Mouse (Mus musculus) retina, embryonic 14.5 days (tissue): ENCODE measurements around the gene Jak1.

Experiments
- DNase-seq: peaks from one replicate; pipeline ENCODE4 v3.0.0-alpha.2; 2015; ENCODE audit warnings: low spot score

Jak1 gene

GRCm38 (mm10) chr4:101146891-101147655 is 118.0 kb downstream of the Jak1 start:
- DNase-seq: no peak

DNA sequence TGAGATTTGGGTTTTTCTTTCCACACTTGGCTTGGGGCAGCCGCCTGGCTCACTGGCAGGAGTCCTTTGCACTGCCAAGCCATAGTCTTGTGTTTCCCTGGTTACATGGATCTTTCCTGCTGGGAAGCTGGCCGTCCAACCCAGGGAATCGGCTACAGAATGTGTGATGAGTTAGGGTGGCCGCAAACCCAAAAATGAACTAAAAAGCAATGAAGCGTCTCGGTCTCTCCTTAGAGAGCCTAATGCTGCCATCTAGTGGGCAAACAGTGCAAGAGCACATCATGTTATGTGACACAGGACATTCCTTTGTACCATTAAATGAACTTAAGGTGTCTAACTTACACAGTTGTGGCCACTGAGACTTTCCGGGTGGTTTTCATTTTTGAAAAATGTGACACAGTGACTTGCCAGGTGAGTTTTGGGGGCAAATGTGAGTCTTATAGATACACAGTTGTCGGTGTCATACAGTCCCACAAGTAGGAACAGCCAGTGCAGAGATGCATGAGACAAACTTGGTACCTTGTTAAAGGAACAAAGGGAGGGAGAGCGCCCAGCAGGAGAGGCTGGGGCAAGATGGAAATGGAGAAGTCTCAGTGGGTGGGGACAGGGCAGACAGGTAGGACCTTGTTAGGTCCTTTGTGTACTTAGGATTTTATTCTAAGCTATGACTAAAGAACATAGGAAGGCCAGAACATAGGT is 118.9 kb downstream of the Jak1 start:
- peak; percentile 92 for DNase-seq

- DNase-seq: peak; percentile 46
Observed at GRCm38 (mm10) chr4:101144790-101145189, 120.3 kb downstream of the Jak1 start.

DNA sequence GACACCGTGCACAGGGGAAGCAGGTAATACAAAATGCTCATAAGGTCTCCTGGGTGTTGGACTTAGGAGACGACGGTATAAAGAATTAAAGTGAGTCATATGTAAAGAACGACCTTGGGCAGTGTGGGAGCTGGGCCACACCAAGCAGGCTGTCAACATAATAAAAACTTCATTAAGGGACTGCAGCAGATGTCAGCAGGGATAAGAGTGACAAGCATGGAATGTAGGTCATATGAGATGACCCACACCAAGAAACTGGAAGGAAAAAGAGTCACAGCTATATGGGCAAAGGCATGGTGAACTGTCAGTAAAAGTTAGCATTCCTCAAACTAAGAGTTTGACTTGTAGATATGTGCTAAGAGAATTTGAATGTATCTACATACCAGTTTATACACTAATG is 120.7 kb downstream of the Jak1 start:
- peak; percentile 62 for DNase-seq

DNA sequence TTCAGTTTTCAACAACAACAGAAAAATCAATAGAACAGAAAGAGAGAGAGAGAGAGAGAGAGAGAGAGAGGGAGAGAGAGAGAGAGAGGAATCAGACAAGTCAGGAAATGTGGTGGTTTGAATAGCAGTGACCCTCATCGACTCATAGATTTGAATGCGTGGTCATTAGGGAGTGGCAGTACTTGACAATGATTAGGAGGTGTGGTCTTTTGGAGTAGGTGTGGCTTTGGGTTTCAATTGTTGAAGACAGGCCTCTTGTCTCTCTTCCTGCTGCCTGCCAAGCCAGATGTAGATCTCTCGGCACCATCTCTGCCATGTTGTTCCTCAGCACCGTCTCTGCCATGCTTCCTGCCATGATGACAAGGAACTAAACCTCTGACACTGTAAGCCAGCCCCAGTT is 121.2 kb downstream of the Jak1 start:
- peak; percentile 30 for DNase-seq

DNA sequence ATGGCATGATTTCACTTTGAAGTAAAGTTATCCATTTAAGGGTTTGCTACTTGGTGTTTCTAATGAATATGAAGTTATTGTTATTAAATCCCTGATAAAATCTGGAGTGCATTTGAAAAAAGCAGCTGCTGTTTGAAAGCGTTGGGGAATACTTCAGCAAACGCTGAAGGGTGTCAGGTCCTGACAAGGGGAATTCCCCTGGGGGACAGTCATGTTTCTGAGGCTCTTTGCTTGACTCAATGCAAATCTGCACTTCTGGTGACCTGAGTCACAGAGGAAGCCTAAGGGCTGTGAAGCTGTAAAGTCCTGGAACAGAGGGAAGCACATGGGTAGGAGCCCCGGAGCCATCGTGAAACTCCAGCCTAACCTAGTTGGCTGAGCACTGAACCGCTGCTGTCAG is 123.3 kb downstream of the Jak1 start:
- no peak for DNase-seq

- DNase-seq: no peak
Observed at GRCm38 (mm10) chr4:101137975-101138374, 127.1 kb downstream of the Jak1 start.

DNA sequence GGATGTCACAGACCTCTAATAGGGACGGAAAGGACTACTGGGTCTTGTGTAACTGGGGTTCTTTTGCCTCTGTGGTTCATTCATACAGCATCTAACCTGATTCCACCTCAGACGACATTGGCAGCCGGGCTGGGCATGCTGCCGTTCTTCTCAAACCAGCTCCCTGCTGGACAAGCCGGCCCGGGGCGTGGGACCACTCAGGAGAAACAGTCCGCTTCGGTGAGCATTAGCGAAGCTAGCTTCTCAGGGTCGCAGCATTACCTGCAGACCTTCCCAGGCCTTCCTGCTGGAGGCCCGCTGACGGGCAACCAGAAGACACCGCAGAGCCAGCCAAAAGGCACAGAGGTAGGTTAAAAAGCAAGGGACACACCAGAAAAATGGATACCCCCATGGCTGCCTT is 129.2 kb downstream of the Jak1 start:
- DNase-seq: no peak

DNA sequence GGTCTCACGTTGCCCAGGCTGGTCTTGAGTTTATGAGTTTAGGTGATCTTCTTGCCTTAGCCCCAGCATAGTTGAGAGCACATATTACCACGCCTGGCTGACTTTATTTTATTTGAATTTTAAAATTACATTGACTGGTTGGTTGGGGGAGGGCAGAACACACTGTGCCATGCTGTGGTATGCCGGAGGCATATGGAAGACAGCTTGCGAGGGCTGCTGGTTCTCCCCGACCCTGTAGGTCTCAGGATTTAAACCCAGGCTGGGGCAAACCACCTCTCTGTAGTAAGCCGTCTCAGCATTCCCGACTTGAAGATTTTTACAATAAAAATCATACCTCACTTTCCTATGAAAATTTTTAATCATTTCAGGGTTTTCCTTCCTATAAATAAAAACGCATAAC is 130.1 kb downstream of the Jak1 start:
- no peak for DNase-seq

DNA sequence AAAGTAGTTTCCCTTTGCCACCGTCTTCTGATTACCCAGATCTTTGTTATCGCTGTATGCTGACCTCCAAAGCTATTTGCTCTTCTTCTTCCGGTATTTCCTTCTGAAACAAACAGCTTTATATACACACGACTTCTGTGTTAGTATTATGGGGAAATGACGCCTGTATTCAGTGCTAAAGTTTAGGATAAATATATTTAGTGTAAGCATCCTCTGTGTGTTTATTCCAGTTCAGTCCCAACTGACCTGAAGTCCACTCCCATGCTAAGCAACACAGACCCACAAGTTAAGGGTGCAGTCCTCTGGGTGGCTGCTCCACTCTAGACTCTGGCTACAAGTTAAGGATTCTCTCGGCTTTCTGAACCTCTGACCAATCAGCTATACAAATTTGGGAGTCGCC is 144.1 kb downstream of the Jak1 start:
- no peak for DNase-seq

DNA sequence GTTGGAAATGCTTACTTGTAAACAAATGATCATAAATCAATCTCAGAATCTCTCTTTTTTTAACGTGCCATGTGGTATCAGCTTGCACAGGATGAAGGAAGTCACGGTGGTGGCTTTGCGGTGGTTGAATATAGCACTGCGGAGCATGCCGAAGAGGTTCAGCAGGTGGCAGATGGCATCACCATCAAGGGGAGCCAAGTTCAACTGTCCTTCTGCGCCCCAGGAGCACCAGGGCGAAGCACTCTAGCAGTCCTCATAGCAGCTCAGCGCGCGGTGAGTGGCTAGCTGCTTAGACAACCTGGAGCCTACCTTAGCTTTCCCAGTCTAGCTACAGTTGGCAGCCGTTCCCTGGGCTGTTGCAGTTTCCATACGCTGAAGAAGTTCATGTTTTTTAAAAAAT is 158.0 kb downstream of the Jak1 start:
- DNase-seq: no peak
